Mouse (Mus musculus): ENCODE results near the gene Gabarapl2. TPM values are rescaled to one million over a fixed set of nuclear protein-coding genes. Genes with fewer than 3 reads are reported as not detected.

Gabarapl2 gene
- total RNA-seq, 1 experiment = 255 TPM

DNA sequence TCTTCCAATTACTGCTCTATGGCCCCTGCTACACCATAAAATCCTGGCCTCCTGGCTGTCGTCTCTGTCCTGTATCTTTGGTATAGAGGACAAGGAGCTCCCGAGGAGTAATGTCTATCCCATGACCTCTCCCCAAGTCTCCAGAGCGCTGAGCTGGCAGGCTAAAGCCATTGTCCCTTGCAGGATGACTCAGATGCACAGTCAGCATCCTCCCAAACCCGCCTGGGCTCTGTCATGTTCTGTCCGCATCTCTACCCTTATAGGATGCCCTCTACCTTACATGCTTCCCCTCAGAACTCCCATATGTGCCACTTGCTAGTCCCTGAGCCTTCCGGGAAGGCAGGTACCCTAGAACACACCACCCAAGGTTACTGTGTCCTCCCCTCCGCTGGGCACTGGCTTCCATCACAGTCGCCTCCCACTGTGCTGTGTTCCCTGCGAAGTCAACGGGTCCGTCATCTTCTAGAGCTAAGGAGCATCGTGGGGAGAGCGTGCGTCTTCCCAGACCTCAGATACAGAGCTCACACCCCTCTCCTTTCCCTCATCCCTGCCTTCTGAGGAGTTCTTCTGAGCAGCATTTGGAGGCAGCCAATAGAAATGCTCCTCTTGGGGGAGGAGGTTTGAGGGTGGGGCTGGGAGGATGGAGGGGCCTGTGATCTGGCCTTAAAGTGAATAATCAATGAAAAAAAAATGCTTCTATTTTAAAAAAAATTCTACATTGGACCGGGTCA, 20.3 kb downstream of the Gabarapl2 start:
- Histone ChIP-seq H3K9ac (ENCODE audit: insufficient read depth, low read depth, low read length, poor library complexity, severe bottlenecking) (no peak overlapping the region), H3K4me1 (ENCODE audit: control insufficient read depth in 2 of 2, insufficient read depth in 2 of 2, low read length in 2 of 2, poor library complexity in 1 of 2) (peaks cover 15 to 32% of the 10 kb centered on the region in 2 experiments), H3K36me3 (ENCODE audit: control insufficient read depth, insufficient read depth, low read length, poor library complexity, severe bottlenecking) (peaks cover 9% of the 10 kb centered on the region), H3K4me3 (ENCODE audit: insufficient read depth in 1 of 2, low read depth in 1 of 2, low read length in 2 of 2, poor library complexity in 1 of 2, severe bottlenecking in 1 of 2) (no peak overlapping the region), H3K27ac (ENCODE audit: insufficient read depth, low read depth, low read length, poor library complexity, severe bottlenecking) (no peak overlapping the region), H3K9me3 (ENCODE audit: control insufficient read depth, insufficient read depth, low read depth, low read length) (no peaks in the 10 kb centered on the region)
- in situ Hi-C loops (cut with MboI; ENCODE audit: low sequenced_read_pairs in 2 of 2, unreplicated experiment in 2 of 2) = no loop called here
- DNase-seq (ENCODE audit: low read depth, low spot score) = no peak
- TF ChIP-seq MAFK (IDR thresholded peaks at IDR 0.05; ENCODE audit: insufficient read depth, low read depth, low read length) (peak; percentile 68; the same call in 1 of the 2 replicates), HCFC1 (IDR thresholded peaks at IDR 0.05; ENCODE audit: borderline replicate concordance, insufficient read depth, low read length) (no peak)

DNA sequence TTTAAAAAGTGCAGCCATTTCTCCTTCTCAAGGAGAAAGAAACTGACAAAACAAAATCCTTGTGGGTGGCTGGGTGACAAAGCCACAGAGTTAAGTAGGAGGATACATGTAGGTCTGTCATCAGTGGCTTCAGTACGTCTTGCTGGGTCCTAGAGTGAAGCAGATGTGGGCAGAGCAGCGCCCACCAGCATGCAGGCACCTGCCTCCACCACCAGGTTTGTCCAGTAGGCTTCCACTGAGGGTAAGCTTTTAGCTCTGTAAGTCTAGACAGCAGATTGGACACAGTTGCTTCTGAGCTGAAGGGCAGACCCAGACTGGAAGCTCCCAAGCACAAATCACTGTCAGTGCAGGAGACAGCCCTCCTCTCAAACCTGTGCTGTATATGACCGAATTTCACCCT, 20.8 kb downstream of the Gabarapl2 start:
- TF ChIP-seq ZNF384 (IDR thresholded peaks at IDR 0.05; ENCODE audit: low read depth, low read length) (no peak), CHD2 (IDR thresholded peaks at IDR 0.05; ENCODE audit: low read depth, low read length) (no peak), HCFC1 (IDR thresholded peaks at IDR 0.05; ENCODE audit: borderline replicate concordance, insufficient read depth, low read length) (no peak), MAFK (IDR thresholded peaks at IDR 0.05; ENCODE audit: insufficient read depth, low read depth, low read length) (no peak), ZC3H11A (IDR thresholded peaks at IDR 0.05; ENCODE audit: borderline replicate concordance, low read depth, low read length) (no peak)
- peaks cover 9% of the 10 kb centered on the region for H3K36me3 ChIP-seq (ENCODE audit: control insufficient read depth, insufficient read depth, low read length, poor library complexity, severe bottlenecking)
- DNase-seq (ENCODE audit: low read depth, low spot score) = no peak
- no peak overlapping the region for H3K9ac ChIP-seq (ENCODE audit: insufficient read depth, low read depth, low read length, poor library complexity, severe bottlenecking)
- H3K4me3 ChIP-seq (ENCODE audit: insufficient read depth in 1 of 2, low read depth in 1 of 2, low read length in 2 of 2, poor library complexity in 1 of 2, severe bottlenecking in 1 of 2) = no peak overlapping the region
- H3K4me1 ChIP-seq (ENCODE audit: control insufficient read depth in 2 of 2, insufficient read depth in 2 of 2, low read length in 2 of 2, poor library complexity in 1 of 2) = peaks cover 15 to 32% of the 10 kb centered on the region in 2 experiments
- in situ Hi-C loops (cut with MboI; ENCODE audit: low sequenced_read_pairs in 2 of 2, unreplicated experiment in 2 of 2) = no loop called here
- H3K27ac ChIP-seq (ENCODE audit: insufficient read depth, low read depth, low read length, poor library complexity, severe bottlenecking) = no peak overlapping the region
- no peaks in the 10 kb centered on the region for H3K9me3 ChIP-seq (ENCODE audit: control insufficient read depth, insufficient read depth, low read depth, low read length)

DNA sequence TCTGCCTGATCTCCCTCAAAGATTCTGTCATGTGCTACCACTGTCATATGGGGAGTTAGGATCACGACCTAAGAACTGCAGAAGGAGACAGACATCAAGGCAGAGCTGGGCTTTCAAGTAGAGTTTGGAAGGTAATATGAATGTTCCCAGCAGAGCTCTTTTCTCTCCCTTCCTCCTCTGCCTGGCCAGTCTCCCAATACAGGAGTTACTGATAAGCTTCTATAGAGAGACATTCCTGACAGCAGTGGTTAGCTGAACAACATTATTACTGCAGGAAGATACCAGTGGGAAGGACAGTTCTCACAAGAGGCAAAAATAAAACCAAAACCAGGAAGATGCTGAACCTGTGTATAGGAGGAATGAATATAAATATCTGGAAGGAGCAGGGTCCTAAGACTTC, 22.1 kb downstream of the Gabarapl2 start:
- Histone ChIP-seq H3K9ac (ENCODE audit: insufficient read depth, low read depth, low read length, poor library complexity, severe bottlenecking) (no peak overlapping the region; the same call in 1 of the 2 replicates), H3K27ac (ENCODE audit: insufficient read depth, low read depth, low read length, poor library complexity, severe bottlenecking) (peak overlapping the region; percentile 66; the same call in 1 of the 2 replicates), H3K4me1 (ENCODE audit: control insufficient read depth in 2 of 2, insufficient read depth in 2 of 2, low read length in 2 of 2, poor library complexity in 1 of 2) (peaks cover 15 to 34% of the 10 kb centered on the region in 2 experiments), H3K9me3 (ENCODE audit: control insufficient read depth, insufficient read depth, low read depth, low read length) (no peaks in the 10 kb centered on the region), H3K36me3 (ENCODE audit: control insufficient read depth, insufficient read depth, low read length, poor library complexity, severe bottlenecking) (peaks cover 2% of the 10 kb centered on the region; the same call in 1 of the 2 replicates), H3K4me3 (ENCODE audit: insufficient read depth in 1 of 2, low read depth in 1 of 2, low read length in 2 of 2, poor library complexity in 1 of 2, severe bottlenecking in 1 of 2) (no peak overlapping the region)
- DNase-seq (ENCODE audit: low read depth, low spot score) = no peak
- in situ Hi-C loops (cut with MboI; ENCODE audit: low sequenced_read_pairs in 2 of 2, unreplicated experiment in 2 of 2) = no loop called here
- TF ChIP-seq CHD2 (IDR thresholded peaks at IDR 0.05; ENCODE audit: low read depth, low read length) (no peak), ZC3H11A (IDR thresholded peaks at IDR 0.05; ENCODE audit: borderline replicate concordance, low read depth, low read length) (no peak), MAFK (IDR thresholded peaks at IDR 0.05; ENCODE audit: insufficient read depth, low read depth, low read length) (no peak), HCFC1 (IDR thresholded peaks at IDR 0.05; ENCODE audit: borderline replicate concordance, insufficient read depth, low read length) (no peak), ZNF384 (IDR thresholded peaks at IDR 0.05; ENCODE audit: low read depth, low read length) (no peak)

DNA sequence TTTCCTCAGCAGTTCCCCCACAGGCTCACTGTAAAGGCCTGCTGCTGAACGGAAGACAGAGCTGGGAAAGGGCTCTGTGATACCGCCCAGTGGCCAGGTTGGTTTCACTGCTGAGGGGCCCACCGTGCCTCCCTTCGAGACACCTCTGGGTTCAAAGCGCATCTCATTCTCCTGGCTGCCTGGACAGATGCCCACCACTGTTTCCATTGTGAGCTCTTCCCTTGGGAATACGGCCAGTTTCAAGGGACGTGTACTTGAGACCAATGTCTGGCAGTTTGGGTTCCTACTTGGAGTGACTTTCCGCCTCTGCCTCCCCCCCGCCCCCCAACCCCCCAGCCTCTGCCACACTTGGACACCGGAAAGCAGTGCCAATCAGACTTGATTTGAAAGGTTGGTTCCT, 22.6 kb downstream of the Gabarapl2 start:
- Histone ChIP-seq H3K9me3 (ENCODE audit: control insufficient read depth, insufficient read depth, low read depth, low read length) (no peaks in the 10 kb centered on the region), H3K4me3 (ENCODE audit: insufficient read depth in 1 of 2, low read depth in 1 of 2, low read length in 2 of 2, poor library complexity in 1 of 2, severe bottlenecking in 1 of 2) (peak overlapping the region in 1 of 2 experiments; percentile 6; a peak in 1 of 4 replicates), H3K27ac (ENCODE audit: insufficient read depth, low read depth, low read length, poor library complexity, severe bottlenecking) (peak overlapping the region; percentile 66; the same call in 1 of the 2 replicates), H3K9ac (ENCODE audit: insufficient read depth, low read depth, low read length, poor library complexity, severe bottlenecking) (no peak overlapping the region; the same call in 1 of the 2 replicates), H3K36me3 (ENCODE audit: control insufficient read depth, insufficient read depth, low read length, poor library complexity, severe bottlenecking) (peaks cover 2% of the 10 kb centered on the region; the same call in 1 of the 2 replicates), H3K4me1 (ENCODE audit: control insufficient read depth in 2 of 2, insufficient read depth in 2 of 2, low read length in 2 of 2, poor library complexity in 1 of 2) (peaks cover 15 to 34% of the 10 kb centered on the region in 2 experiments)
- TF ChIP-seq ZC3H11A (IDR thresholded peaks at IDR 0.05; ENCODE audit: borderline replicate concordance, low read depth, low read length) (no peak), HCFC1 (IDR thresholded peaks at IDR 0.05; ENCODE audit: borderline replicate concordance, insufficient read depth, low read length) (no peak), CHD2 (IDR thresholded peaks at IDR 0.05; ENCODE audit: low read depth, low read length) (no peak), MAFK (IDR thresholded peaks at IDR 0.05; ENCODE audit: insufficient read depth, low read depth, low read length) (no peak), ZNF384 (IDR thresholded peaks at IDR 0.05; ENCODE audit: low read depth, low read length) (no peak)
- in situ Hi-C loops (cut with MboI; ENCODE audit: low sequenced_read_pairs in 2 of 2, unreplicated experiment in 2 of 2) = no loop called here
- no peak for DNase-seq (ENCODE audit: low read depth, low spot score)

Data from ES-E14 (cell line).